8 mouse cellular contexts compared by ENCODE assay signal in the genomic region with DNA sequence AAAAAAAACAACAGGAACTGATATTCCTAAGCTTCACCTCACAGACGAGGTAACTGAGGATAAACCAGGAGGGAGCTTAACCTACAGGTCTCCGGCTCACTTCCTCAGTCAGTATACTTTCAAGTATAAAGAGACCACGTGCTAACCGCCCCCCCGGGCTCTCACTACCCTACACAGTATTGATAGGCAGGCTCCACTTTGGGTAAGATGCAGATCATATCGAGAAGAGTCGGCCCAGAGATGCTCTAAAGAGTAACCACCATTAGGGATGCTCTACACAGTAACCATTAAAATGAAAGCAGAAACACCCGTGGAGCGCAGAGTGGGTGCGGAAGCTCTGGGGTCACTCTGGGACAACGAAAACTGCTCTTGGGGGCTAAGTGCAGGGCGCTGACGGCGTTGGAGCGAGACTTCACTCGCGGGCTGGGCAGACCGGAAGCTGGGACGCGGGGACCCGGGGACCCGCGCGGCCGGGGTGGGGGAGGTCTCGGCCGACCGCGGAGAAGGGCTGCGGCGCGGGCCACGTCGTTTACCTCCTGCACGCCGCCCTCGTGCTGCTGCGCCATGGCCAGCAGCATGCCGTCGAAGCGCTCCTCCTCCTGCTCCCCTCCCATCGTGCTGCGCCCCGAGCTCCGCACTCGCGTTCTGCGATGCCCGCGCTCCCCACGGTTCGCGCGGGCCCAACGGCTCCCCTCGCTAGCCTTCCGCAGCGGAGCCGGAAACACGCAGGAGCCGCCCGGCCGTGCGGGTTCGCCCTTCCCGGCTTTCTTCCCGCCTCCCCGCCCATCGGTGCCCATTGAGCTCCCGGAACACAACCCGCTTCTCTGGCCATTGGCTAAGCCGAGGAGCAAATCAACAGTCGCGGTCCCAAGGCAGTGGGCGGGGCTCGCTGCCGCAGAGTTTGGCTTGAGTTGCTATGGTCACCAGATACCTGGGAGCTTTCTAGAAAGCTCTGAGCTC. TPM values are rescaled to one million over a fixed set of nuclear protein-coding genes. Genes with fewer than 3 reads are reported as not detected.
A peak's percentile ranks its signal among the peaks of the same experiment; 100 is the strongest.
DNase-seq lines count a peak whose midpoint lies in the region; ATAC-seq and TF ChIP-seq lines count a peak whose summit lies in the region.

A gene (minus strand): TSS at position 725 of the 960 bp plus-strand sequence.

- peaks cover 23% of the 10 kb centered on the region for H3K4me1 ChIP-seq in hindbrain, embryonic 10.5 days (replicated peaks)
- peaks cover 6% of the 10 kb centered on the region; the same call in 1 of the 2 replicates for H3K4me1 ChIP-seq in lung, postnatal 0 days (ENCODE audit: insufficient read depth, low read depth, low read length)

- ATAC-seq in frontal cortex, adult (ENCODE audit: low TSS enrichment), result peak; percentile 100
- ATAC-seq in lung, postnatal 0 days, result peak; percentile 100

- no peaks in the 10 kb centered on the region for H3K9me3 ChIP-seq in hindbrain, embryonic 10.5 days
- no peaks in the 10 kb centered on the region for H3K9me3 ChIP-seq in lung, postnatal 0 days (ENCODE audit: low read length)

- H3K4me2 ChIP-seq in lung, postnatal 0 days (replicated peaks; ENCODE audit: low read depth, low read length), result peak within 1 kb of the TSS; percentile 71

- peak within 1 kb of the TSS; percentile 95 for H3K4me3 ChIP-seq in hindbrain, embryonic 10.5 days
- H3K4me3 ChIP-seq in lung, postnatal 0 days (ENCODE audit: low read depth, low read length), result peak within 1 kb of the TSS; percentile 96

- under 1% methylated on average over 77 of the region's 77 CpGs for WGBS in hindbrain, embryonic 10.5 days
- under 1% methylated on average over 65 of the region's 77 CpGs for WGBS in lung, postnatal 0 days

- DNase-seq in MN1 (ENCODE audit: low spot score), result peak; percentile 99
- DNase-seq in cerebellum, adult 9-10 months, result peak; percentile 97
- peak; percentile 96 for DNase-seq in hindbrain, embryonic 10.5 days (ENCODE audit: low spot score)
- DNase-seq in layer of hippocampus, adult 9-11 months, result peak; percentile 95
- peak; percentile 99 for DNase-seq in lung, postnatal 0 days (ENCODE audit: low spot score)
- DNase-seq in ovary, postnatal 14 days (ENCODE audit: low spot score), result peak; percentile 88
- peak; percentile 96 for DNase-seq in thymus, postnatal 14 days

- H3K36me3 ChIP-seq in hindbrain, embryonic 10.5 days, result peaks cover 38% of the 10 kb centered on the region
- H3K36me3 ChIP-seq in lung, postnatal 0 days (ENCODE audit: insufficient read depth, low read length), result no peaks in the 10 kb centered on the region

- no peaks in the 10 kb centered on the region for H3K27me3 ChIP-seq in hindbrain, embryonic 10.5 days (ENCODE audit: insufficient read depth, poor library complexity, severe bottlenecking)
- no peaks in the 10 kb centered on the region for H3K27me3 ChIP-seq in lung, postnatal 0 days (replicated peaks; ENCODE audit: insufficient read depth, low read length)

- peak within 1 kb of the TSS; percentile 94 for H3K27ac ChIP-seq in hindbrain, embryonic 10.5 days
- peak within 1 kb of the TSS; percentile 62 for H3K27ac ChIP-seq in lung, postnatal 0 days (ENCODE audit: low read length)

- H3K9ac ChIP-seq in lung, postnatal 0 days (replicated peaks; ENCODE audit: low read depth), result peak within 1 kb of the TSS; percentile 83

- no peak for TF ChIP-seq CTCF in lung, postnatal 0 days (IDR thresholded peaks at IDR 0.05)

- no peak for TF ChIP-seq EP300 in lung, postnatal 0 days (IDR thresholded peaks at IDR 0.05)

RNA-seq across cellular contexts. Expression of the gene that starts here (rescaled TPM):
- polyA plus RNA-seq in hindbrain, embryonic 10.5 days (2016; fragmentation: Nextera tagmentation; extraction: Ambion mirVana), result 438 and 476 TPM in 2 replicates
- polyA plus RNA-seq in lung, postnatal 0 days (2015; fragmentation: Nextera tagmentation; extraction: Ambion mirVana), result 130 and 154 TPM in 2 replicates

Comparison
In these comparisons a context has a peak if more than half of its experiments do, and no peak if none do; other contexts are left out.
1. Peak in every context shown above with its lines: DNase-seq, ATAC-seq, H3K4me3 ChIP-seq and H3K27ac ChIP-seq.